Mouse (Mus musculus) intestine, embryonic 16.5 days (tissue): ENCODE data around the gene Fcna. TPM values are rescaled to one million over a fixed set of nuclear protein-coding genes. Genes with fewer than 3 reads are reported as not detected.

Experiments
- ATAC-seq: fragments of 200-750 bp; cut with Nextera tagmentation; 2 replicates; pipeline ENCODE4 v1.8.0; 2017; ENCODE audit warnings: moderate TSS enrichment, moderate library complexity
- H3K27ac ChIP-seq: fragments of 300-500 bp; sonication (generic); 2 replicates; pipeline ENCODE4 v1.5.1; 2014; ENCODE audit warnings: mild to moderate bottlenecking, low read length
- H3K27me3 ChIP-seq: fragments of 300-500 bp; sonication (generic); replicated peaks from 2 replicates; pipeline ENCODE4 v1.6.1; 2014; ENCODE audit warnings: low read length, control low read depth, mixed read lengths; ENCODE audit not compliant: control insufficient read depth, insufficient read depth
- H3K36me3 ChIP-seq: fragments of 300-500 bp; sonication (generic); 2 replicates; pipeline ENCODE4 v1.6.1; 2014; ENCODE audit warnings: low read length, control low read depth; ENCODE audit not compliant: control insufficient read depth, insufficient read depth
- H3K4me1 ChIP-seq: fragments of 300-500 bp; sonication (generic); 2 replicates; pipeline ENCODE4 v1.6.1; 2014; ENCODE audit warnings: low read length, control low read depth, mixed read lengths; ENCODE audit not compliant: control insufficient read depth, insufficient read depth
- H3K4me2 ChIP-seq: fragments of 300-500 bp; sonication (generic); 2 replicates; pipeline ENCODE4 v1.6.1; 2014; ENCODE audit warnings: low read depth, low read length, control low read depth
- H3K4me3 ChIP-seq: fragments of 300-500 bp; sonication (generic); 2 replicates; pipeline ENCODE4 v1.5.1; 2014; ENCODE audit warnings: mild to moderate bottlenecking, low read length
- H3K9ac ChIP-seq: fragments of 300-500 bp; sonication (generic); 2 replicates; pipeline ENCODE4 v1.6.1; 2014; ENCODE audit warnings: low read depth, low read length
- H3K9me3 ChIP-seq: fragments of 300-500 bp; sonication (generic); 2 replicates; pipeline ENCODE4 v1.6.1; 2016; ENCODE audit warnings: low read length, control low read depth; ENCODE audit not compliant: control insufficient read depth
- WGBS: fragments of 180-500 bp; shearing (Covaris S2); extraction: QIAGEN DNeasy Blood & Tissue Kit; methylation state at CpG from one replicate; pipeline ENCODE4 v1.1.7; 2014; 5-methylcytosine and 5-hydroxymethylcytosine counted together
- polyA plus RNA-seq: library from polyadenylated mRNA; unstranded; fragments of >200 nt; fragmentation: Nextera tagmentation; extraction: Ambion mirVana; gene quantifications from 2 replicates; pipeline ENCODE4 v1.2.1, GENCODE M21; 2015

Fcna gene
- polyA plus RNA-seq, 1 experiment from 2014 or later = 7.1 TPM

GRCm38 (mm10) chr2:25581901-25582301 lies 45.9 kb downstream of the Fcna start:
- peaks cover 59% of the 10 kb centered on the region for H3K4me1 ChIP-seq
- no peak for ATAC-seq
- H3K36me3 ChIP-seq = peaks cover 6% of the 10 kb centered on the region; the same call in 1 of the 2 replicates
- peak overlapping the region; percentile 19; the same call in 1 of the 2 replicates for H3K4me2 ChIP-seq
- H3K4me3 ChIP-seq = peak overlapping the region; percentile 48; the same call in 1 of the 2 replicates
- H3K9me3 ChIP-seq = 0 out of 2 replicates have a peak, but pooled peaks cover 4% of the 10 kb centered on the region
- peaks cover 38% of the 10 kb centered on the region for H3K27me3 ChIP-seq
- H3K27ac ChIP-seq = no peak overlapping the region
- WGBS = 30% methylated on average over 6 of the region's 6 CpGs
- H3K9ac ChIP-seq = 0 out of 2 replicates have a peak overlapping the region, but pooled peaks have one; percentile 19

DNA sequence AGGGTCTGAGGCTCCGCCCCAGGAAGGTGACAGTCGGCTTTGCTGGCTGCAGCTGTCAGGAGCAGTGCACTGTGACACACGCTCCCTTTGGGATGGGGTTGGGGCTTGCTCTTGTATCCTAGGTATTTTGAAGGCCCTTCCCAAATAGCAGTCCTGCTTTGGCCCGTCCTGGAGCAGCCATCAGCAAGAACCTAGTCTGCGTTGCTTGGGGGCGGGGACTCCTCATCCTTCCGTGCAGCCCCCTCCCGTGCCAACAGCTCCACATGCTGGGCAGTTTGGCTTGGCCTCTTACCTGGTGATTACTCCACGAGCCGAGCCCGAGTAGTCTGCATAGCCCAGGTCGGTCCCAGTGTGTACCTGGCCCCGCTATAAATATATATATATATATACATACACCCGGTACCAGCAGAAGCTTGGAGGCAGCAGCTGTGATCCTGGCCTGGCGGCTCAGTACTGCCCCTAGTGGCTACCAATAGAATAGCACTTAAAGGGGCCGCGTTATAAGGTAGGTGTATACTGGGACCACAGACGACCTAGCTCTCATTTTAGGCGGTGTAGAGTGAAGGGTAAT lies 46.5 kb downstream of the Fcna start, which contains the start of gene Ajm1:
Gene Ajm1, minus strand, starts transcription at position 464 of the 571 bp plus-strand sequence.
- H3K4me3 ChIP-seq = peak within 1 kb of the TSS; percentile 48
- peaks cover 43% of the 10 kb centered on the region for H3K27me3 ChIP-seq
- 0 out of 2 replicates have a peak, but pooled peaks cover 4% of the 10 kb centered on the region for H3K9me3 ChIP-seq
- H3K27ac ChIP-seq = no peak within 1 kb of the TSS
- 0 out of 2 replicates have a peak, but pooled peaks cover 6% of the 10 kb centered on the region for H3K36me3 ChIP-seq
- peak within 1 kb of the TSS; percentile 55 for H3K9ac ChIP-seq
- peak within 1 kb of the TSS; percentile 84 for H3K4me2 ChIP-seq
- H3K4me1 ChIP-seq = peaks cover 62% of the 10 kb centered on the region
- WGBS = 5% methylated on average over 19 of the region's 19 CpGs
- peak; percentile 41 for ATAC-seq

DNA sequence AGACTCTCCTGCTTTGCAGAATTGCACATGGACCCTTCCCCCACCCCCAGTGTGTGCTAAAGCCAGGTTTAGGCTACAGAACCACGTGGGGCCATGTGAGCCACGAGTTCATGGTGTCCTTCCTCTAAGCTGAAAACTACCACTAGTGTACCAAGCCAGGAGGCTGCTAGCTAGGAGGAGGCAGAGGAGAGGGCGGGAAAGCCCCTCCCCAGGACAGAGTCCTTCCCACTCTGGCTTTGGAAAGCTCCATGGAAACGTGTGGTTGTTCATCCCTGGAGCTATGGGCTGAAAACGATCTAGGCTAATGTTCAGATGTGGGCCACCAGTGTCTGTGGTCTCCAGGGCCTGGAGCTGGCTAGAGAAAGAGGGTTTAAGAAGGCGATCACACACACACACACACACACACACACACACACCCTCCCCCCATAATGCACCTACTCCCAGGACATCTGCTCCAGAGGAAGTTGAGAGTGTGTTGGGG lies 47.2 kb downstream of the Fcna start:
- 44% methylated on average over 6 of the region's 6 CpGs for WGBS
- no peak overlapping the region for H3K27ac ChIP-seq
- peaks cover 68% of the 10 kb centered on the region for H3K4me1 ChIP-seq
- no peak overlapping the region for H3K4me3 ChIP-seq
- H3K36me3 ChIP-seq = 0 out of 2 replicates have a peak, but pooled peaks cover 6% of the 10 kb centered on the region
- ATAC-seq = 0 out of 2 replicates have a peak, but pooled peaks have one; percentile 6
- peaks cover 49% of the 10 kb centered on the region for H3K27me3 ChIP-seq
- no peak overlapping the region for H3K4me2 ChIP-seq
- H3K9ac ChIP-seq = peak overlapping the region; percentile 55; the same call in 1 of the 2 replicates
- H3K9me3 ChIP-seq = 0 out of 2 replicates have a peak, but pooled peaks cover 4% of the 10 kb centered on the region

- peak overlapping the region; percentile 62 for H3K4me2 ChIP-seq
- H3K9ac ChIP-seq = peak overlapping the region; percentile 54
- 0 out of 2 replicates have a peak, but pooled peaks cover 4% of the 10 kb centered on the region for H3K9me3 ChIP-seq
- WGBS = 6% methylated on average over 27 of the region's 27 CpGs
- H3K4me1 ChIP-seq = peaks cover 73% of the 10 kb centered on the region
- H3K27ac ChIP-seq = no peak overlapping the region
- H3K4me3 ChIP-seq = peak overlapping the region; percentile 36
- peak; percentile 17 for ATAC-seq
- 0 out of 2 replicates have a peak, but pooled peaks cover under 1% of the 10 kb centered on the region for H3K36me3 ChIP-seq
- peaks cover 49% of the 10 kb centered on the region for H3K27me3 ChIP-seq
These were observed 47.9 kb downstream of the Fcna start for GRCm38 (mm10) chr2:25579737-25580460.

GRCm38 (mm10) chr2:25578796-25579736 lies 48.8 kb downstream of the Fcna start:
- ATAC-seq = no peak
- Histone ChIP-seq H3K36me3 (no peaks in the 10 kb centered on the region), H3K4me3 (peak overlapping the region; percentile 36), H3K27ac (no peak overlapping the region), H3K4me2 (peak overlapping the region; percentile 62), H3K9ac (peak overlapping the region; percentile 54), H3K9me3 (0 out of 2 replicates have a peak, but pooled peaks cover 4% of the 10 kb centered on the region), H3K4me1 (peaks cover 73% of the 10 kb centered on the region), H3K27me3 (peaks cover 49% of the 10 kb centered on the region)
- 10% methylated on average over 77 of the region's 77 CpGs for WGBS

GRCm38 (mm10) chr2:25577951-25578795 lies 49.7 kb downstream of the Fcna start:
- peaks cover 49% of the 10 kb centered on the region for H3K27me3 ChIP-seq

DNA sequence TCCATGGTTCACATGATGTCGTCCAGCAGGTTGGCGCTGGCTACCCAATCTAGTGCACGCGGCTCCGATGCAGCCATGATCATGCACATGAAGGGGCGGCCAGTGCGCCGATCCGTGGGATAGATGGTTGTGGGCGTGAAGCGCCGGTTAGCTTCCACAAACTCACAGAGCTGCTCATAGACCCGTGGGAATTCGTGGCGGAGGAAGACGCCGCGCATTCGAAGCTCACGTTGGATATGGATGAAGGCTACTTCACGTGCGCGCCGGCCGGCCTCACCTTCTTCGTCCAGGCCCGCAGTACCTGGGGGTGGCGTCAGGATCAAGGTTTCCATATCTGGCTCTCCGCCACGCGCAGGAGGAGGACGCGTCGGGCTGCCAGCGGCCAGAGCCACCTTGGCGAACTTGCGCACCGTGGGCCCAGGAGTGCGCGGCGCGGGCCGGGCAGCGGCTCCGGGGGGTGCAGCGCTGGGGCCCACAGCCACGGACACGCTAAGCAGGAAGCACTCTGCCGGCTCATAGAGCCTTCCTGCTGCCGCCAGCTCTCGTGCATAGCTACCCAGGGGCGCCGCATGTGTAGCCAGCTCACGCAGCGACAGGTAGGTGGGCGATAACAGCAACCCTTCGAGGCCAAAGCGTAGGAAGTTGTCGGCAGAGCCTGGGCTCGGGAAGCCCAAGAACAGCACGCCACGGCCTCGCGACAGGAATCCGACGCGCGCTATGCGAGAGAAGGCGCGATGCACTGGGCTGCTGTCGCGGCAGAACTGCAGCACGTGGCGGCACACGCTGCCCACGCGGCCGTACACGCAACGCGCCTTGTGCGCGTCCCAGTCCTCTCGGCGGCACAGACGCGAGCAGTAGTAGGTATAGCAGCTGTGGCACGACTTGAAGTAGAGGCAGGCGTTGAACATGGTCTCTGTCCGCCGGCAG lies 50.6 kb downstream of the Fcna start:
- Histone ChIP-seq H3K36me3 (no peaks in the 10 kb centered on the region), H3K4me2 (peak overlapping the region; percentile 23), H3K9me3 (0 out of 2 replicates have a peak, but pooled peaks cover 4% of the 10 kb centered on the region), H3K4me1 (peaks cover 79% of the 10 kb centered on the region), H3K9ac (peak overlapping the region; percentile 50), H3K27ac (no peak overlapping the region), H3K27me3 (peaks cover 49% of the 10 kb centered on the region), H3K4me3 (peak overlapping the region; percentile 36)
- no peak for ATAC-seq
- 24% methylated on average over 92 of the region's 92 CpGs for WGBS

More at GRCm38 (mm10) chr2:25577951-25578795, 49.7 kb downstream of the Fcna start:
- ATAC-seq = no peak
- Histone ChIP-seq H3K4me3 (peak overlapping the region; percentile 36), H3K9ac (peak overlapping the region; percentile 50), H3K9me3 (0 out of 2 replicates have a peak, but pooled peaks cover 4% of the 10 kb centered on the region), H3K27ac (no peak overlapping the region), H3K36me3 (no peaks in the 10 kb centered on the region), H3K4me2 (peak overlapping the region; percentile 23), H3K4me1 (peaks cover 80% of the 10 kb centered on the region)
- WGBS = 11% methylated on average over 75 of the region's 75 CpGs
